Mouse (Mus musculus) gastrocnemius, postnatal 14 days (tissue): ENCODE data around the gene Gm29106. TPM values are rescaled to one million over a fixed set of nuclear protein-coding genes. Genes with fewer than 3 reads are reported as not detected.
"Not testable (repeated sequence)": the region's sequence is repeated elsewhere in the genome, so short reads cannot be mapped to it uniquely, and the experiment has no call there.

ENCODE experiments used
- DNase-seq: peaks from one replicate; pipeline ENCODE4 v3.0.0; 2021; ENCODE audit warnings: mixed read lengths
- intact Hi-C: fragments of 180-260 bp; cut with DNase I; formaldehyde crosslinking; loops from one replicate; pipeline ENCODE4 v1.15.1; 2025; ENCODE audit warnings: low total_unique reads
- long read RNA-seq, 2 experiments: library from polyadenylated mRNA; stranded (forward); transcript quantifications; one replicate each; pipeline ENCODE4 v2.0.0; 2021
- total RNA-seq, 2 experiments: library from RNA; stranded (reverse); gene quantifications; 2 replicates each; pipeline ENCODE4 v1.2.3; 2021

Gm29106 gene
- total RNA-seq, result not detected
- long read RNA-seq, experiment 1, result 0 reads
- long read RNA-seq, experiment 2, result 0 reads

DNA sequence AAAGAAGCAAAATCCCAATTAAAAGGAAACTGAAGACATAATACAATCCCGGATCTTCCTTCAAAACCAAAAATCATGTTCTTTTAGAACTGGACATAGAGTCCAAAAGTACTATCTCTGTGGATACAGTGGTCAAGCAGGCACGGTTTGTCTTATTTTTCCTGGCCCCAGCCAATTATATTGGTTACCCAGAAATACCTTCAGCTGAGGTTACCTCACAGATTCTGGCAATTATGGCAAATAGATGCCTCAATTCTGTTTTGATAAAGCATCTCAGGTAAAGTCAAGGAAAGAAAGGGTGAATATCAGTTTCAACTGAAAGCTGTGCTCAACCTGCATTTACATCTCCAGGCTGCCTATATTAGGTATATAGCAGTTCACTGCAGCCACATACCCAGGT lies at the start of gene Gm29106:
Gene Gm29106 (plus strand): TSS at position 301 of the 400 bp plus-strand sequence.
- DNase-seq, intact Hi-C loops: not testable (repeated sequence)

DNA sequence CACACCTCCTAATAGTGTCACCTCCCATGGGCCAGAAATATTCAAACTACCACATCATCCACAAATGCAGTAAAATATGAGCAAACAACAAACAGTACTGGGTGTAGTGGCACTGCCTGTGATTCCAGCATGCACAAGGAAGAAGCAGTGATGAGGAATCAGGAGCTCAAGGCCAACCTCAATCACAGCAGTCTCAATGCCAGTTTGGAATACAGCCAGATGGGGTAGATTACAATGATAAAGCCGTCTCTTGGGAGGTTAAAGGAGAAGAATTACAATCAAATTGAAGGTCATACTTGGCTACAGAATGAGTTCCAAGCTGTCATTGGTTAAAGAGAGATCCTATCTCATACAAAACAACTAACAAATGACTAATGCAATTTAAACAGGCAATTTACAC lies 52.2 kb downstream of the Gm29106 start:
- intact Hi-C loops, result no loop called here
- DNase-seq, result no peak

- intact Hi-C loops, result no loop called here
- DNase-seq, result no peak
These were observed 59.7 kb downstream of the Gm29106 start for GRCm38 (mm10) chr1:118236032-118236431.

Other genes with a start within 250 kb of the Gm29106 start
- gene Gm28168, start 248.5 kb upstream of the Gm29106 start, total RNA-seq, result not detected
- not detected for gene Gm7145, start 210.6 kb upstream of the Gm29106 start, total RNA-seq
- 10 to 100 TPM; 63.1 to 64.5 TPM for gene Tsn, start 135.2 kb downstream of the Gm29106 start, total RNA-seq
- gene Nifk, start 145.3 kb downstream of the Gm29106 start, total RNA-seq, result 10 to 100 TPM; 20.9 to 25.4 TPM
- gene Clasp1, start 212.5 kb downstream of the Gm29106 start, total RNA-seq, result 10 to 100 TPM; 53.0 to 66.0 TPM